Mouse (Mus musculus): ENCODE data around the gene Hcrt.

DNA sequence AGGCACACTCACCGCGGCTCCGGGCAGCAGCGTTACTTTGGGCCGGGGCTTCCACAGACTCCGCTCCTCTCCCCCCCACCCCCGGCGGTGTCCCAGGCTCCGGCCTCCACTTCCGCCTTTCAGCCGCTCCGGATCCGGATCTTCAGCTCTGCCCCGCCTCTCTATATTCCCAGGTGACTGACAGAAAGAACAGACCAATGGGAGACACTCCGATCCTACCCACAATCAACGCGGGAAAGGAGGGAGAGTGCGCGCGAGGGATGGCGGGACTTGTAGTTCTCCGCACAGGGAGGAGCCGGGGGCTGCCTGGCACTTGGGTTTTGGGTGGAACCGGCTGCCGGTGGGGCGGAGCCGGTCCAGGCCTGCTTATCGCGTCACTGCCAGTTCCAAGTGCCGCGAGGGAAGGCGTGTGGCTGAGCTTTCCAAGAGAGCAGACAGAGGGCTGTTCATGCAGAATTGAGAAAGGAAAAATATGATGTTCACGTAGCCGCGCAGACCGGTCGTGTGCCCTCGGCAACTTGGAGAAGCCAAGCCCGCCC is 24.6 kb downstream of the Hcrt start, which contains the start of gene Rab5c:
- TF ChIP-seq CTCF (IDR thresholded peaks at IDR 0.05; ENCODE audit: borderline replicate concordance, insufficient read depth, low read depth, low read length) (no peak), POLR2A (IDR thresholded peaks at IDR 0.05; ENCODE audit: borderline replicate concordance, insufficient read depth, low read length) (peak; percentile 86)
